Mouse (Mus musculus): ENCODE measurements around the gene Klhdc3.

DNA sequence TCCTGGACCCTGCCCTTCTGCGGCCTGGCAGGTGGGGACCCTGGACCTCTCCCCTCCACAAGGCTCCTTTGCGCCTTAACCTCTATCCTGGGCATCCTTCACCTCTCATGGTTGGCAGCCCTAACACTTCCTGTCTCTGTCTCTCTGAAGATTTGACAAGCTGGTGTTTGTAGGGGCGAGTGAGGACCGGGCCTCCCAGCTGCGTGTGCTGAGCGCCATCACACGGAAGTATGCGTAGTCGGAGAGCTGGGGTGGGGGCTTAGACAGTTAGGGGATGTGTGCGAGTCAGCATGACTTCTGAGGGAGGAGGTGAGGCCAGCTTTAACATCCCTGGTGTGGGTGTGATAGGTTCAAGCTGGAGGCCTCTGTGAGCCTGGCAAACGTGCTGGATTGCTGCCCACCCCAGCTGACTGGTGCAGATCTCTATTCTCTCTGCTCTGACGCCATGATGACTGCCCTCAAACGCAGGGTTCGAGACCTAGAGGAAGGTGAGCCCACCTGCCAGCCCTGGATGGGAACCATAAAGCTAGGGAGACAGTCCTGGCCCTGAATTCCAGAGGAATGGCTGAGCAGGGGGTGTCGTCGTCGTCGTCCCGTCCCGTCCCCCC, 43.9 kb upstream of the Klhdc3 start:
- no peak for TF ChIP-seq EP300 (IDR thresholded peaks at IDR 0.05; ENCODE audit: low read depth)
- no peak for TF ChIP-seq CTCF (IDR thresholded peaks at IDR 0.05; ENCODE audit: low read depth)

Measured in heart, postnatal 0 days (tissue).